In genomic region chr5:111914296-111914695, GRCm38 (mm10) we compare ENCODE assay signal across 21 mouse cellular contexts.
"Had no signal": no experiment of that assay in that cellular context is flagged by ENCODE, and none has a peak within 500 bp of the region (broad histone marks: within the 10 kb centered on the region; RNA-seq: fewer than 3 reads in every experiment).

No protein-coding gene starts in this region.

- H3K9ac ChIP-seq: limb, embryonic 12.5 days; limb, embryonic 15.5 days; liver, embryonic 14.5 days; liver, postnatal 0 days; lung, embryonic 14.5 days; midbrain, embryonic 15.5 days; neural tube, embryonic 13.5 days; stomach, embryonic 15.5 days had no signal

- H3K27ac ChIP-seq: limb, embryonic 12.5 days; limb, embryonic 15.5 days; liver, embryonic 14.5 days; macrophage; stomach, embryonic 15.5 days had no signal

- DNase-seq: kidney, adult 18-20 months; kidney, adult 9 months; kidney, postnatal 14 days; kidney, postnatal 4 days; left cerebral cortex, postnatal 4 days; liver, postnatal 0 days; lung, embryonic 14.5 days; right cerebral cortex, adult 18-20 months; right cerebral cortex, postnatal 25 days; spleen, adult 18-20 months; thymus, postnatal 25 days had no signal

- ATAC-seq: liver, postnatal 0 days; lung, postnatal 0 days; midbrain, embryonic 15.5 days had no signal

- H3K4me2 ChIP-seq: limb, embryonic 12.5 days; limb, embryonic 15.5 days; liver, embryonic 11.5 days; lung, embryonic 14.5 days; midbrain, embryonic 15.5 days; neural tube, embryonic 13.5 days; stomach, embryonic 15.5 days had no signal

- H3K4me3 ChIP-seq: limb, embryonic 12.5 days; limb, embryonic 15.5 days; midbrain, embryonic 15.5 days; myocyte; neural tube, embryonic 13.5 days; stomach, embryonic 15.5 days had no signal

- H3K27me3 ChIP-seq: midbrain, embryonic 15.5 days; stomach, embryonic 15.5 days had no signal

- H3K4me1 ChIP-seq: stomach, embryonic 15.5 days had no signal

- H3K36me3 ChIP-seq: limb, embryonic 12.5 days; limb, embryonic 15.5 days; midbrain, embryonic 15.5 days; neural tube, embryonic 13.5 days; stomach, embryonic 15.5 days had no signal

- H3K9me3 ChIP-seq: limb, embryonic 12.5 days; limb, embryonic 15.5 days; midbrain, embryonic 15.5 days; neural tube, embryonic 13.5 days; stomach, embryonic 15.5 days had no signal
